Comparison of ENCODE assay signal across 11 mouse cellular contexts in genomic region chr5:24337366-24337765, GRCm38 (mm10). TPM values are rescaled to one million over a fixed set of nuclear protein-coding genes. Genes with fewer than 3 reads are reported as not detected.
DNase-seq lines count a peak whose midpoint lies in the region; ATAC-seq and TF ChIP-seq lines count a peak whose summit lies in the region.
"Had no signal": no experiment of that assay in that cellular context is flagged by ENCODE, and none has a peak within 500 bp of the region (broad histone marks: within the 10 kb centered on the region; RNA-seq: fewer than 3 reads in every experiment).

No protein-coding gene starts in this region.

- H3K27me3 ChIP-seq in hindbrain, embryonic 10.5 days (ENCODE audit: insufficient read depth, poor library complexity, severe bottlenecking): no peaks in the 10 kb centered on the region
- no peaks in the 10 kb centered on the region for H3K27me3 ChIP-seq in hindbrain, embryonic 14.5 days (ENCODE audit: control insufficient read depth, insufficient read depth, low read length)
- H3K27me3 ChIP-seq in heart, embryonic 14.5 days (ENCODE audit: control insufficient read depth, insufficient read depth, low read length): no peaks in the 10 kb centered on the region
- H3K27me3 ChIP-seq: liver, embryonic 15.5 days had no signal

- DNase-seq in hindbrain, embryonic 10.5 days (ENCODE audit: low spot score): peak; percentile 37
- no peak for DNase-seq in hindbrain, embryonic 14.5 days (ENCODE audit: low spot score)
- DNase-seq in brain, adult 2 months (ENCODE audit: low read depth, low spot score): peak; percentile 48
- DNase-seq in kidney, postnatal 36 days: peak; percentile 33 to 53
- DNase-seq in ovary, postnatal 36 days (ENCODE audit: low spot score): no peak
- DNase-seq in thymus, postnatal 14 days: no peak
- no peak for DNase-seq in left cerebral cortex, adult 2 months (ENCODE audit: extremely low spot score in 1 of 2, low spot score in 2 of 2)
- DNase-seq: spleen, adult 18-20 months had no signal

- H3K36me3 ChIP-seq in hindbrain, embryonic 10.5 days: peaks cover 5% of the 10 kb centered on the region
- peaks cover 5% of the 10 kb centered on the region for H3K36me3 ChIP-seq in hindbrain, embryonic 14.5 days (replicated peaks; ENCODE audit: control insufficient read depth, insufficient read depth)
- H3K36me3 ChIP-seq in heart, embryonic 14.5 days (ENCODE audit: control insufficient read depth, insufficient read depth, low read length): peaks cover 65% of the 10 kb centered on the region
- H3K36me3 ChIP-seq: liver, embryonic 15.5 days had no signal

- H3K4me2 ChIP-seq in hindbrain, embryonic 14.5 days (replicated peaks): no peak overlapping the region
- peak overlapping the region; percentile 45 for H3K4me2 ChIP-seq in heart, embryonic 14.5 days (ENCODE audit: low read length)
- H3K4me2 ChIP-seq: liver, embryonic 15.5 days had no signal

- H3K9me3 ChIP-seq in hindbrain, embryonic 10.5 days: no peaks in the 10 kb centered on the region
- H3K9me3 ChIP-seq in hindbrain, embryonic 14.5 days (ENCODE audit: control insufficient read depth, low read length): no peaks in the 10 kb centered on the region
- H3K9me3 ChIP-seq in heart, embryonic 14.5 days (ENCODE audit: control insufficient read depth, low read length): no peaks in the 10 kb centered on the region
- H3K9me3 ChIP-seq: G1E; liver, embryonic 15.5 days had no signal

- intact Hi-C loops in left cerebral cortex, adult 2 months (cut with DNase I): no loop called here

- H3K9ac ChIP-seq in hindbrain, embryonic 14.5 days: no peak overlapping the region
- peak overlapping the region; percentile 54; the same call in 1 of the 2 replicates for H3K9ac ChIP-seq in heart, embryonic 14.5 days (ENCODE audit: low read length)
- H3K9ac ChIP-seq: liver, embryonic 15.5 days had no signal

- peaks cover 75% of the 10 kb centered on the region for H3K4me1 ChIP-seq in hindbrain, embryonic 10.5 days (replicated peaks)
- no peaks in the 10 kb centered on the region; the same call in 1 of the 2 replicates for H3K4me1 ChIP-seq in hindbrain, embryonic 14.5 days (replicated peaks; ENCODE audit: control insufficient read depth, insufficient read depth, low read length)
- peaks cover 49 to 84% of the 10 kb centered on the region in 2 experiments for H3K4me1 ChIP-seq in heart, embryonic 14.5 days (ENCODE audit: control insufficient read depth in 2 of 2, insufficient read depth in 2 of 2, low read length in 2 of 2)

- ATAC-seq in hindbrain, embryonic 14.5 days (ENCODE audit: low FRiP score): no peak
- ATAC-seq in heart, embryonic 14.5 days (ENCODE audit: insufficient number of reproducible peaks, insufficient read depth, low FRiP score, low read depth): peak; percentile 83

- H3K27ac ChIP-seq in hindbrain, embryonic 10.5 days: peak overlapping the region; percentile 81; the same call in 1 of the 2 replicates
- H3K27ac ChIP-seq in hindbrain, embryonic 14.5 days: no peak overlapping the region
- H3K27ac ChIP-seq in heart, embryonic 14.5 days (replicated peaks in 1 of 2; ENCODE audit: control insufficient read depth in 1 of 2, insufficient read depth in 1 of 2, low read depth in 2 of 2, low read length in 2 of 2): peak overlapping the region; percentile 85 to 89
- H3K27ac ChIP-seq in left cerebral cortex, adult 2 months: no peak overlapping the region
- H3K27ac ChIP-seq: liver, embryonic 15.5 days had no signal

- no peak; the same call in 1 of the 2 replicates for TF ChIP-seq CTCF in left cerebral cortex, adult 2 months (IDR thresholded peaks at IDR 0.05)

- WGBS in hindbrain, embryonic 10.5 days: 37% methylated on average over 9 of the region's 9 CpGs
- 29% methylated on average over 9 of the region's 9 CpGs for WGBS in hindbrain, embryonic 14.5 days
- WGBS in heart, embryonic 14.5 days: 0% methylated on average over 9 of the region's 9 CpGs

- H3K4me3 ChIP-seq in hindbrain, embryonic 10.5 days: no peak overlapping the region
- no peak overlapping the region for H3K4me3 ChIP-seq in hindbrain, embryonic 14.5 days (replicated peaks; ENCODE audit: low read length)
- no peak overlapping the region for H3K4me3 ChIP-seq in heart, embryonic 14.5 days (ENCODE audit: control insufficient read depth in 1 of 2, insufficient read depth in 1 of 2, low read depth in 1 of 2, low read length in 2 of 2)
- H3K4me3 ChIP-seq in left cerebral cortex, adult 2 months: no peak overlapping the region
- H3K4me3 ChIP-seq: liver, embryonic 15.5 days had no signal

RNA-seq across cellular contexts. Expression of gene Kcnh2, which starts 14.0 kb away (rescaled TPM):
- 32.4 and 33.9 TPM in 2 replicates for polyA plus RNA-seq in hindbrain, embryonic 10.5 days (2016; fragmentation: Nextera tagmentation; extraction: Ambion mirVana)
- polyA plus RNA-seq in hindbrain, embryonic 14.5 days (2014; fragmentation: Nextera tagmentation; extraction: Ambion mirVana): 13.9 and 15.1 TPM in 2 replicates
- polyA plus RNA-seq in heart, embryonic 14.5 days (2014; fragmentation: Nextera tagmentation; extraction: Ambion mirVana): 23.5 and 32.9 TPM in 2 replicates
- 10 to 100 TPM; 28.6 to 32.8 TPM for total RNA-seq in left cerebral cortex, adult 2 months (2021)

RNA-seq across cellular contexts. Expression of gene Nos3, which starts 27.2 kb away (rescaled TPM):
- 8.3 and 9.7 TPM in 2 replicates for polyA plus RNA-seq in hindbrain, embryonic 10.5 days (2016; fragmentation: Nextera tagmentation; extraction: Ambion mirVana)
- 8.6 and 10.6 TPM in 2 replicates for polyA plus RNA-seq in hindbrain, embryonic 14.5 days (2014; fragmentation: Nextera tagmentation; extraction: Ambion mirVana)
- polyA plus RNA-seq in heart, embryonic 14.5 days (2014; fragmentation: Nextera tagmentation; extraction: Ambion mirVana): 27.7 and 28.2 TPM in 2 replicates
- total RNA-seq in left cerebral cortex, adult 2 months (2021): 1 to 10 TPM; 8.8 to 9.3 TPM

RNA-seq across cellular contexts. Expression of gene Atg9b, which starts 54.6 kb away (rescaled TPM):
- 0.21 and 0.75 TPM in 2 replicates for polyA plus RNA-seq in hindbrain, embryonic 10.5 days (2016; fragmentation: Nextera tagmentation; extraction: Ambion mirVana)
- polyA plus RNA-seq in hindbrain, embryonic 14.5 days (2014; fragmentation: Nextera tagmentation; extraction: Ambion mirVana): 1.6 and 2.4 TPM in 2 replicates
- polyA plus RNA-seq in heart, embryonic 14.5 days (2014; fragmentation: Nextera tagmentation; extraction: Ambion mirVana): 1.0 and 1.5 TPM in 2 replicates
- total RNA-seq in left cerebral cortex, adult 2 months (2021): 1 to 10 TPM; 4.0 to 4.2 TPM

RNA-seq across cellular contexts. Expression of gene Abcb8, which starts 56.1 kb away (rescaled TPM):
- polyA plus RNA-seq in hindbrain, embryonic 10.5 days (2016; fragmentation: Nextera tagmentation; extraction: Ambion mirVana): 54.5 and 55.3 TPM in 2 replicates
- 42.0 and 45.6 TPM in 2 replicates for polyA plus RNA-seq in hindbrain, embryonic 14.5 days (2014; fragmentation: Nextera tagmentation; extraction: Ambion mirVana)
- 52.7 and 56.1 TPM in 2 replicates for polyA plus RNA-seq in heart, embryonic 14.5 days (2014; fragmentation: Nextera tagmentation; extraction: Ambion mirVana)
- total RNA-seq in left cerebral cortex, adult 2 months (2021): 10 to 100 TPM; 45.3 to 54.9 TPM

Comparison
In these comparisons a context has a peak if more than half of its experiments do, and no peak if none do; other contexts are left out.
1. DNase-seq: peak in hindbrain, embryonic 10.5 days (single experiment), brain, adult 2 months (single experiment) and kidney, postnatal 36 days (2 of 2); none in hindbrain, embryonic 14.5 days (single experiment), ovary, postnatal 36 days (single experiment), thymus, postnatal 14 days (single experiment) and left cerebral cortex, adult 2 months (0 of 2).
2. H3K27ac ChIP-seq: peak in hindbrain, embryonic 10.5 days (single experiment) and heart, embryonic 14.5 days (2 of 2); none in hindbrain, embryonic 14.5 days (single experiment) and left cerebral cortex, adult 2 months (single experiment).